Mouse (Mus musculus) liver, embryonic 14.5 days (tissue): ENCODE data around the gene Npcd.

Experiments used
- CTCF ChIP-seq: IDR thresholded peaks from 2 replicates; pipeline ENCODE4 v1.5.1; 2016; ENCODE audit warnings: antibody characterized with exemption, low read depth, control low read depth
- EP300 ChIP-seq: IDR thresholded peaks from 2 replicates; pipeline ENCODE4 v1.6.1; 2016; ENCODE audit warnings: antibody characterized with exemption, low read depth

DNA sequence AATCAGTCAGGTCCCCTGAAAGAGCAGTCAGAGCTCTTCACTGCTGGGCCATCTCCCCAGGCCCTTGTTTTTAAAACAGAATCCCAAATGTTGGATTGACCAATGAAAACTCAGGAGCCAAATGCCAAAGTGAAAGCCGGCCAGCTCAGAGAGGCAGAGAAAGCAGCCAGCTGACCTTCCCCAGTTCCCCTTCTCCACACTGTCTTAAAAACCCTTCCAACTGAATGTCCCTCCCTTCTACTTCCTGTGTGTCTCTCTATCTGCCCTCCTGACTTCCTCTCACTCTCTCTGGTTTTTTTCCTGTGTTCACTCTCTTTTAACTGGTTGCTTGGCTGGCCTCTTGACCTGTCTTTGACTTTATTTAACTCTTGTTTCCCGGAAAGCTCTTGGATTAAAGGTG lies 40.0 kb upstream of the Npcd start:
- TF ChIP-seq EP300: no peak
- no peak for TF ChIP-seq CTCF
